Mouse (Mus musculus): ENCODE results near the gene Mapk1ip1l.

GRCm38 (mm10) chr14:47369741-47370140 is 71.7 kb downstream of the Mapk1ip1l start:
- no peak for TF ChIP-seq CTCF (IDR thresholded peaks at IDR 0.05; ENCODE audit: insufficient read depth, low read length)
- no peak for TF ChIP-seq POLR2A (IDR thresholded peaks at IDR 0.05; ENCODE audit: borderline replicate concordance, extremely low read depth, low read depth, low read length)

All from lung, adult 2 months (tissue).